Mouse (Mus musculus) embryonic fibroblast, embryonic 13.5 days (primary cell): ENCODE measurements around the gene Olfr1178.

ENCODE experiments used
- CTCF ChIP-seq: IDR thresholded peaks from 2 replicates; pipeline ENCODE4 v1.5.1; 2011; ENCODE audit warnings: mild to moderate bottlenecking, control low read depth, low read length, moderate library complexity, borderline replicate concordance; ENCODE audit not compliant: insufficient read depth
- POLR2A ChIP-seq: IDR thresholded peaks from 2 replicates; pipeline ENCODE4 v1.6.1; 2011; ENCODE audit warnings: low read depth, mild to moderate bottlenecking, control low read depth, low read length, moderate library complexity

- TF ChIP-seq CTCF (no peak), POLR2A (no peak)
Measured at GRCm38 (mm10) chr2:88449031-88449430, 62.2 kb downstream of the Olfr1178 start, which contains the start of gene Gm13757.
